Mouse (Mus musculus): ENCODE measurements at regions not wholly inside any gene's neighbourhood (a gene's known extent, or its start where the extent isn't known, plus 50 kb on each side); places are given as distances from the start of the nearest gene placed in this dataset.

- TF ChIP-seq CTCF (IDR thresholded peaks at IDR 0.05; ENCODE audit: insufficient read depth, low read depth, low read length) (no peak), POLR2A (IDR thresholded peaks at IDR 0.05; ENCODE audit: insufficient read depth, low read depth, low read length) (no peak)
Observed at GRCm38 (mm10) chr6:100475341-100475955, 188.2 kb upstream of the Rybp start.

All from olfactory bulb, adult 2 months (tissue).